Mouse (Mus musculus) CH12.LX (cell line): ENCODE measurements around the gene Gm19668.

Experiments used
- MAZ ChIP-seq: IDR thresholded peaks from 2 replicates; pipeline ENCODE4 v1.6.1; 2012; ENCODE audit warnings: low read depth, mild to moderate bottlenecking, inconsistent platforms, low read length, improper control_type of control experiment, moderate library complexity
- POLR2AphosphoS2 ChIP-seq: IDR thresholded peaks from 2 replicates; pipeline ENCODE4 v1.6.1; 2011; ENCODE audit warnings: low read depth, low read length, improper control_type of control experiment
- SIN3A ChIP-seq: IDR thresholded peaks from 2 replicates; pipeline ENCODE4 v1.6.1; 2012; ENCODE audit warnings: low read length, improper control_type of control experiment, inconsistent platforms
- ZNF384 ChIP-seq: IDR thresholded peaks from 2 replicates; pipeline ENCODE4 v1.6.1; 2012; ENCODE audit warnings: low read depth, low read length, improper control_type of control experiment, inconsistent platforms

DNA sequence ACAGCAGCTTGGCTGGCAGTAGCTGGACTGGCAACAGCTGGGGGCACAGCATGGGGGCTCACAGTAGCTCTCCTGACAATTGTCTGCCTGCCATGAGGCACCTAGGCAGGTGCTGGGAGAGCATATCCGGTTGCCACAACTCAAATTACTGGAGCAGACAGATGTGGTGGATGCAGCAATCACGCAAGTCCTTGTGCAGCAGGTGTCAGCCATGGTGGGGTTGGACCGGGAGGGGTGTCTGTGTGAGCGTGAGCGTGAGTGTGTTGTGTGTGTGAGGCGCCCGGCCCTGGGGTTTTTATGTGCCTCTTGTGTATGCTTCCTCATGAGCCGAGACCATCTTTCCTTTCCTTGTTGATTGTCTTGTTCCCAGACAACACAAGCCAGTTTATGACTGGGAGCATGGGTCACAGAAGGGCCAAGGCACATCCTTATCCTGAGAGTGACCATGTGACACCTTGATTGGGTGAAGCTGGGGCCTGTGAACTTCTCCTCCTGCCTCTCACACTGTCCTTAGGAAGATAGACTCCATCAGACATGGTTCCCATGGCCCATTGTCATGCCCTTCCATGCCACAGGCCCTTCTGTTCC lies at the start of gene Gm19668:
- TF ChIP-seq POLR2AphosphoS2: no peak
- no peak for TF ChIP-seq ZNF384
- no peak for TF ChIP-seq SIN3A
- no peak for TF ChIP-seq MAZ
